Mouse (Mus musculus) heart, embryonic 13.5 days (tissue): ENCODE results near the gene Npw. TPM values are rescaled to one million over a fixed set of nuclear protein-coding genes. Genes with fewer than 3 reads are reported as not detected.
A peak's percentile ranks its signal among the peaks of the same experiment; 100 is the strongest.

Experiments
- ATAC-seq: fragments of 200-750 bp; cut with Nextera tagmentation; 2 replicates; pipeline ENCODE4 v1.8.0; 2017; ENCODE audit warnings: moderate TSS enrichment; ENCODE audit not compliant: insufficient number of reproducible peaks, low FRiP score, low TSS enrichment; ENCODE audit errors: extremely low read depth
- H3K27ac ChIP-seq: fragments of 300-500 bp; sonication (generic); replicated peaks from 2 replicates; pipeline ENCODE4 v1.5.1; 2015; ENCODE audit warnings: moderate library complexity, mild to moderate bottlenecking, inconsistent platforms
- H3K27me3 ChIP-seq: fragments of 300-500 bp; sonication (generic); replicated peaks from 2 replicates; pipeline ENCODE4 v1.6.1; 2015; ENCODE audit warnings: mild to moderate bottlenecking, inconsistent platforms
- H3K36me3 ChIP-seq: fragments of 300-500 bp; sonication (generic); 2 replicates; pipeline ENCODE4 v1.6.1; 2015; ENCODE audit warnings: mild to moderate bottlenecking, inconsistent platforms
- H3K4me1 ChIP-seq: fragments of 300-500 bp; sonication (generic); 2 replicates; pipeline ENCODE4 v1.6.1; 2015; ENCODE audit warnings: inconsistent platforms
- H3K4me2 ChIP-seq: fragments of 300-500 bp; sonication (generic); 2 replicates; pipeline ENCODE4 v1.6.1; 2015; ENCODE audit warnings: inconsistent platforms, mild to moderate bottlenecking, moderate library complexity
- H3K4me3 ChIP-seq: fragments of 300-500 bp; sonication (generic); 2 replicates; pipeline ENCODE4 v1.5.1; 2015; ENCODE audit warnings: moderate library complexity, mild to moderate bottlenecking, inconsistent platforms
- H3K9ac ChIP-seq: fragments of 300-500 bp; sonication (generic); 2 replicates; pipeline ENCODE4 v1.6.1; 2015; ENCODE audit warnings: inconsistent platforms, mild to moderate bottlenecking, moderate library complexity
- H3K9me3 ChIP-seq: fragments of 300-500 bp; sonication (generic); 2 replicates; pipeline ENCODE4 v1.6.1; 2016; ENCODE audit warnings: inconsistent platforms
- WGBS: fragments of 180-500 bp; shearing (Covaris S2); methylation state at CpG from one replicate; pipeline ENCODE4 v1.1.7; 2015; ENCODE audit warnings: mixed read lengths; 5-methylcytosine and 5-hydroxymethylcytosine counted together
- polyA plus RNA-seq: library from polyadenylated mRNA; unstranded; fragments of >200 nt; fragmentation: Nextera tagmentation; extraction: Ambion mirVana; gene quantifications from 2 replicates; pipeline ENCODE4 v1.2.1, GENCODE M21; 2015

Npw gene
- polyA plus RNA-seq: not detected in 2 replicates

DNA sequence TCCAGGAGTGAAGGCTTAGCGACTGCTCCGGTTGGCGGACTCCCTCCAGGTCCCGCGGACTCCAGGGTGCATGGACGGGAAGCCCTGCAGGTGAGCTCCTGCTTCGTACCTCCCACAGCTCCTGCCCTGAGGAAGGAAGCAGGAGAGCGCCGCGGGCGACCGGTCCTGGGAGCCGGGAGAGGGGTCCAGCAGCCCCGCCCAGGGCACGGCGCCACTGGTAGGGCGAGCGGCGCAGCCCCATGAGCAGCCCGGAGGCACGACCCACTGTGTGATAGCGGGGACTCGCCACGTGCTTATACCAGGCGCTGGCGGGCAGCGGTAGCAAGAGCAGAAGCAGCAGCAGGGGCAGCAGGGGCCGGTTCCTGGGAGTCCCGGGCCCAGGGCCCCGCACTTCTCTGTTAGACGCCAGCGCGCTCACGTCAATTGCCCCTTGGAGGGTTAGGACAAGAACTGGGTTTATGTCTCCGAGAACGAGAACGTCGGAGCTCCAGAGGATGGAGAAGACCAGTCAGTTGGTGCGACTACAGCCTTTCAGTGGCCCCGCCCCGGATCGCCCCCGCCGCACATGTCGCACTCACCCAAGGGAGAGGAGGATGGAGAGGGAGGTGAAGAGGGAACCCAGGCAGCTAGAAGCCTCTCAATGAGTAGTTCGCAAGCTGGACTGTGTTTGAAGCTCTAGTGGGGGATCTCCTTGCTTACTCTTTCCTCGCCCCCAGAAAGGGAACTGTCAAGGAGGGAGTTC, at the start of gene Npw:
Gene Npw (minus strand): TSS at position 441 of the 742 bp plus-strand sequence.
- H3K27me3 ChIP-seq: peaks cover 73% of the 10 kb centered on the region
- H3K4me1 ChIP-seq: peaks cover 18% of the 10 kb centered on the region
- WGBS: 2% methylated on average over 47 of the region's 47 CpGs
- H3K36me3 ChIP-seq: no peaks in the 10 kb centered on the region
- peak within 1 kb of the TSS; percentile 49 for H3K4me3 ChIP-seq
- ATAC-seq: no peak
- H3K9me3 ChIP-seq: no peaks in the 10 kb centered on the region
- no peak within 1 kb of the TSS for H3K27ac ChIP-seq
- peak within 1 kb of the TSS; percentile 72 for H3K4me2 ChIP-seq
- H3K9ac ChIP-seq: peak within 1 kb of the TSS; percentile 63

DNA sequence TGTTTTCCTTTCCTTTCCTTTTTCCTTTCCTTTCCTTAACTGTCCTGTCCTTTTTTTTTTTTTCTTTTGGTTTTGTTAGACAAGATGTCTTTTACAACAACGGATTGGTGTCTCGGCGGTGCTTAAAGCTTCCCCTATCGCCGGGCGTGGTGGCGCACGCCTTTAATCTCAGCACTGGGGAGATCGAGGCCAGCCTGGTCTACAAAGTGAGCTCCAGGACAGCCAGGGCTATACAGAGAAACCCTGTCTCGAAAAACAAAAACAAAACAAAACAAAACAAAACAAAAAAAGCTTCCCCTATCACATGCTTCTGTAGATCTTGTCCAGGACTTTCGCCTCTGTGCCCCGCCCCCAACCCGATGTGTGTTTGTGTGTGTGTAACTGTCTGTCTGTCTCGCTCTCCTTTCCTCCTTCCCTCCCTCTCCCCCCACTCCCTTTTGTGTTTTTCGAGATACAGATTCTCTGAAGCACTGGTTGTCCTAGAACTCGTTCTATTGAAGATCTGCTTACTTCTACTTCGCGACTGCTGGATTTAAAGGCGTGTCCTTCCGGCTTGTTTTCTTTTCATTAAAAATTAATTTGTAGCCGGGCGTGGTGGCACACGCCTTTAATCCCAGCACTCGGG, 49.7 kb upstream of the Npw start:
- Histone ChIP-seq H3K27me3 (no peaks in the 10 kb centered on the region), H3K4me2 (peak overlapping the region; percentile 86), H3K36me3 (peaks cover 26% of the 10 kb centered on the region), H3K4me3 (peak overlapping the region; percentile 81), H3K27ac (peak overlapping the region; percentile 89), H3K4me1 (peaks cover 16% of the 10 kb centered on the region), H3K9ac (peak overlapping the region; percentile 90), H3K9me3 (no peaks in the 10 kb centered on the region)
- ATAC-seq: no peak
- WGBS: 7% methylated on average over 24 of the region's 24 CpGs

DNA sequence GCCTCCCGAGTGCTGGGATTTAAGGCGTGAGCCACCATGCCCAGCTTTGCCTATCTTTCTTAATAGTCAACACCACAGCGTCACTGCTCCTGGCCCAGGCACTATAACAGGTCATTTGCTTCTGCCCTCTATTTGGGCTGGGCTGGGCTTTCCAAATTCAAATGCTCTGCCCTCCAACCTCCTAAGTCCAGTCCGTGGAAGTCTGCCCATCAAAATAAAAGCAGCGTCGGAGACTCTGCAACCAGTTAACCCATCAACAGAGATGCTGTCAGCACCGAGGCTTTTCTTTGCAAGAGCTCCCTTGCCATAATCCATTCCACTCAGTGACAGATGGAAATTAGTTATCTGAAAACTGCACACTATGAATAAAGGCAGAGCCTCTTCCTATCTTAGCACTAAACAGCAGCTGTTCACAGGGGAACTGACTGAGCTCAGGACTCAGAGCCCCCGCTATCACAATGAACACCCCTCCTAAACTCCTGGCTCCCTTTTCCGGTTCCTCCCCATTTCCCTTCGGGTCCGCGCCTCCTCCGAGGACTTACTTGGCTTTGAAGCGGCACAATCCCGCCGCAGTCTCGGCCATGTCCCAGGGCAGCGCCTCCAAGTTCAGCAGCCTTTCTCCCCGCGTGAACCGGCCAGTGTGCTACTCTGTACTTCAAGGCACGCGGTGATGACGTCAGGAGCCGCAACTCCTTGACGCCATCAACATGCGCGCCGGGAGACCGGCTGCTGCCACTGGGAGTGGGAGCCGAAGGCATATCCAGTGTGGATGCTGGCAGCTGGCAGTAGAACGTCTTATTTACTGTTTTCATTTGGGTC, 48.9 kb upstream of the Npw start, which contains the start of gene Tbl3:
Gene Tbl3 (minus strand): TSS at position 679 of the 819 bp plus-strand sequence.
- Histone ChIP-seq H3K4me2 (peak within 1 kb of the TSS; percentile 86), H3K27ac (peak within 1 kb of the TSS; percentile 89), H3K27me3 (no peaks in the 10 kb centered on the region), H3K4me1 (peaks cover 16% of the 10 kb centered on the region), H3K4me3 (peak within 1 kb of the TSS; percentile 81), H3K36me3 (peaks cover 33% of the 10 kb centered on the region), H3K9me3 (no peaks in the 10 kb centered on the region), H3K9ac (peak within 1 kb of the TSS; percentile 90)
- 3% methylated on average over 32 of the region's 32 CpGs for WGBS
- peak; percentile 67 for ATAC-seq

- no peak for ATAC-seq
- Histone ChIP-seq H3K9me3 (no peaks in the 10 kb centered on the region), H3K27me3 (no peaks in the 10 kb centered on the region), H3K27ac (no peak overlapping the region), H3K9ac (no peak overlapping the region), H3K4me2 (no peak overlapping the region), H3K4me3 (no peak overlapping the region), H3K36me3 (peaks cover 47% of the 10 kb centered on the region), H3K4me1 (peaks cover 16% of the 10 kb centered on the region)
- WGBS: 92% methylated on average over 3 of the region's 3 CpGs
Measured at GRCm38 (mm10) chr17:24705821-24706220, 47.6 kb upstream of the Npw start.

DNA sequence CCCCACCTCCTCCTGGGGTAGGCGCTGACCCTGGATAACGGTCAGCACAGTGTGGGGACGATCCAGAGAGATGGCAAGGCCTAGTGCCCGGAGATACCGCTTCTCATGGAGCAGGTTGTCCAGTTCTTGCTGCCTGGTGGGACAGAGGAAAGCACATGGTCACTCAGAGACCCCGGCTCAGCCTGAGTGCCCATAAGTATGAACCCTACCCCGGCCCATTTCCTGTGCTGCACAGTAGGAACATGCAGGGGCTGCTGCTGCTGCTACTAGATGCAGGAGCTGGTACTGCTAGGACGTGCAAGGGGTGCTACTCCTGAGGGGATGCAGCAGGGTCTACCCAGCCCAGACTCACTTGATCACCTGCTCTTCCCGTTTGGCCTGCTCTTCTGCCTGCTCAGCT, 43.0 kb upstream of the Npw start:
- no peak overlapping the region for H3K9ac ChIP-seq
- H3K27me3 ChIP-seq: no peaks in the 10 kb centered on the region; the same call in 1 of the 2 replicates
- no peak overlapping the region for H3K4me2 ChIP-seq
- H3K27ac ChIP-seq: no peak overlapping the region
- no peaks in the 10 kb centered on the region for H3K9me3 ChIP-seq
- no peak overlapping the region for H3K4me3 ChIP-seq
- peaks cover 62% of the 10 kb centered on the region for H3K36me3 ChIP-seq
- no peak for ATAC-seq
- WGBS: 85% methylated on average over 9 of the region's 9 CpGs
- H3K4me1 ChIP-seq: peaks cover 23% of the 10 kb centered on the region

GRCm38 (mm10) chr17:24699473-24699872, 41.2 kb upstream of the Npw start:
- no peak overlapping the region for H3K4me2 ChIP-seq
- no peak overlapping the region for H3K9ac ChIP-seq
- WGBS: 71% methylated on average over 2 of the region's 2 CpGs
- no peaks in the 10 kb centered on the region for H3K9me3 ChIP-seq
- H3K4me3 ChIP-seq: no peak overlapping the region
- H3K27ac ChIP-seq: no peak overlapping the region
- H3K4me1 ChIP-seq: peaks cover 29% of the 10 kb centered on the region
- no peak for ATAC-seq
- H3K36me3 ChIP-seq: peaks cover 51% of the 10 kb centered on the region
- H3K27me3 ChIP-seq: no peaks in the 10 kb centered on the region; the same call in 1 of the 2 replicates

GRCm38 (mm10) chr17:24698715-24699114, 40.5 kb upstream of the Npw start:
- Histone ChIP-seq H3K9me3 (no peaks in the 10 kb centered on the region), H3K4me2 (no peak overlapping the region), H3K4me3 (no peak overlapping the region), H3K9ac (no peak overlapping the region), H3K27me3 (no peaks in the 10 kb centered on the region; the same call in 1 of the 2 replicates), H3K36me3 (peaks cover 48% of the 10 kb centered on the region), H3K27ac (no peak overlapping the region), H3K4me1 (peaks cover 29% of the 10 kb centered on the region)
- WGBS: 64% methylated on average over 9 of the region's 9 CpGs
- ATAC-seq: no peak

- 0 out of 2 replicates have a peak overlapping the region, but pooled peaks have one; percentile 2 for H3K9ac ChIP-seq
- H3K36me3 ChIP-seq: peaks cover 47% of the 10 kb centered on the region
- WGBS: 33% methylated on average over 5 of the region's 5 CpGs
- no peaks in the 10 kb centered on the region; the same call in 1 of the 2 replicates for H3K27me3 ChIP-seq
- H3K9me3 ChIP-seq: no peaks in the 10 kb centered on the region
- no peak overlapping the region for H3K4me2 ChIP-seq
- no peak overlapping the region for H3K27ac ChIP-seq
- H3K4me3 ChIP-seq: no peak overlapping the region
- ATAC-seq: no peak
- H3K4me1 ChIP-seq: peaks cover 29% of the 10 kb centered on the region
Measured at GRCm38 (mm10) chr17:24697985-24698384, 39.7 kb upstream of the Npw start.

GRCm38 (mm10) chr17:24696011-24696697, 37.9 kb upstream of the Npw start, which contains the start of the genes Gfer and Noxo1:
Gene Gfer (minus strand): TSS chr17:24696156.
Gene Noxo1 (plus strand): TSS chr17:24696234.
- no peaks in the 10 kb centered on the region for H3K9me3 ChIP-seq
- H3K4me2 ChIP-seq: peak within 1 kb of the TSS; percentile 92
- H3K27ac ChIP-seq: peak within 1 kb of the TSS; percentile 84
- peak within 1 kb of the TSS; percentile 89 for H3K4me3 ChIP-seq
- H3K4me1 ChIP-seq: peaks cover 29% of the 10 kb centered on the region
- peaks cover 40% of the 10 kb centered on the region for H3K36me3 ChIP-seq
- ATAC-seq: peak; percentile 93
- H3K9ac ChIP-seq: peak within 1 kb of the TSS; percentile 94
- peaks cover 3% of the 10 kb centered on the region for H3K27me3 ChIP-seq
- WGBS: under 1% methylated on average over 59 of the region's 76 CpGs

DNA sequence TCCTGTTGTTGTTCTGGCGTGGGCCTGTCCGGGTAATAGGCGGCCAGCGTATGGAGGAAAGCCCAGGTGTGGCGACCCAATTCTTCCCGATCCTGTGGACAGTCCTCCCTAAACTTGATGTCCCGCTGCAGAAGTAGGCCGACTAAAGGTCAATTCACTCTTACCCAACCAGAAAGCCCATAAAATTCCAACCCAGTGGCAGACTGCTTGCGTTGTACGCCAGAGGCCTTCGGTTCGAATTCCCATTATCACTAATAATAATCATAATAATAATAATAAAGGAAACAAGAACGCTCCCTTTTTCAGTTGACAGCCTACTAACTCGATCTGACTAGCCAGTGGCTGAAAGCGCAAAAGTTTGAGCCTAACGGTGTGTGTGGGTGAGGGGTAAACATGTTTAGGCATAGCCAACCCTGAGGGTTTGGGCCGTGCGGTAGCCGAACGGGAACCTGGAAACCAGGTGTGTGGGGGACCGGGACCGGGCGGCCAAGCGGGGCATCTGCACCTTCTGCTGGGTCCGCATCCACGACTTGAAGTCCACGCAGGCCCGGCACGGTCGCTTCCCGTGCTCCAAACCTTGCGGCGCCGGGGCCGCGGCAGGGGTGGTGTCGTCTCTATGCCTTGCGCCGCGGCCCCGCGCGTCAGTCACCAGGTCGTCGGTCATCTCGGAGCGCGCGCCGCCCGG, 37.2 kb upstream of the Npw start:
- H3K9me3 ChIP-seq: no peaks in the 10 kb centered on the region
- 8% methylated on average over 51 of the region's 51 CpGs for WGBS
- peaks cover 33% of the 10 kb centered on the region for H3K36me3 ChIP-seq
- H3K27ac ChIP-seq: peak overlapping the region; percentile 84
- peak overlapping the region; percentile 92 for H3K4me2 ChIP-seq
- peak overlapping the region; percentile 94 for H3K9ac ChIP-seq
- peaks cover 29% of the 10 kb centered on the region for H3K4me1 ChIP-seq
- peak overlapping the region; percentile 89 for H3K4me3 ChIP-seq
- peaks cover 10% of the 10 kb centered on the region for H3K27me3 ChIP-seq
- ATAC-seq: no peak; the same call in 1 of the 2 replicates
